In genomic region chr6:85653244-85653643, GRCm38 (mm10) we compare ENCODE assay signal across 13 mouse cellular contexts. TPM values are rescaled to one million over a fixed set of nuclear protein-coding genes. Genes with fewer than 3 reads are reported as not detected.
DNase-seq lines count a peak whose midpoint lies in the region; ATAC-seq and TF ChIP-seq lines count a peak whose summit lies in the region.
"Had no signal": no experiment of that assay in that cellular context is flagged by ENCODE, and none has a peak within 500 bp of the region (broad histone marks: within the 10 kb centered on the region; RNA-seq: fewer than 3 reads in every experiment).

No protein-coding gene starts in this region.

- ATAC-seq in CD4-positive, CD25-positive, alpha-beta regulatory T cell, adult 4 months, result no peak
- no peak for ATAC-seq in kidney, postnatal 0 days (replicated peaks; ENCODE audit: low FRiP score, low read depth)

- H3K4me3 ChIP-seq in kidney, postnatal 0 days (replicated peaks; ENCODE audit: low read depth, low read length), result no peak overlapping the region
- H3K4me3 ChIP-seq: embryonic facial prominence, embryonic 15.5 days; neural tube, embryonic 15.5 days had no signal

- TF ChIP-seq CTCF in kidney, postnatal 0 days (IDR thresholded peaks at IDR 0.05; ENCODE audit: low read depth), result peak; percentile 30; the same call in 1 of the 2 replicates

- no peak overlapping the region for H3K9ac ChIP-seq in kidney, postnatal 0 days (ENCODE audit: low read depth, low read length)
- H3K9ac ChIP-seq: embryonic facial prominence, embryonic 15.5 days; hindbrain, embryonic 14.5 days; neural tube, embryonic 15.5 days had no signal

- peak; percentile 56 for DNase-seq in CD4-positive, CD25-positive, alpha-beta regulatory T cell, adult 2 months (ENCODE audit: low read depth, low spot score)
- no peak for DNase-seq in kidney, postnatal 0 days (ENCODE audit: low spot score)
- no peak for DNase-seq in kidney, adult 18-20 months
- DNase-seq in 3T3-L1 (ENCODE audit: low read depth, low spot score), result peak; percentile 59
- DNase-seq in ZHBTc4 (ENCODE audit: low read depth, low spot score), result peak; percentile 28
- no peak for DNase-seq in ovary, adult 18-20 months (ENCODE audit: low spot score)
- DNase-seq in left cerebral cortex, postnatal 10 days (ENCODE audit: extremely low spot score in 1 of 2, low spot score in 2 of 2), result no peak
- DNase-seq: cerebellum, adult 11-12 months had no signal

- no peaks in the 10 kb centered on the region for H3K27me3 ChIP-seq in kidney, postnatal 0 days (ENCODE audit: insufficient read depth, low read length)
- H3K27me3 ChIP-seq: embryonic facial prominence, embryonic 15.5 days; neural tube, embryonic 15.5 days had no signal

- H3K27ac ChIP-seq in kidney, postnatal 0 days, result no peak overlapping the region
- H3K27ac ChIP-seq: embryonic facial prominence, embryonic 15.5 days; hindbrain, embryonic 14.5 days; neural tube, embryonic 15.5 days had no signal

- no peak overlapping the region for H3K4me2 ChIP-seq in kidney, postnatal 0 days (ENCODE audit: low read length)
- H3K4me2 ChIP-seq: embryonic facial prominence, embryonic 15.5 days; heart, embryonic 11.5 days; hindbrain, embryonic 14.5 days; neural tube, embryonic 15.5 days had no signal

- intact Hi-C loops in left cerebral cortex, postnatal 10 days (cut with DNase I), result no loop called here

- no peaks in the 10 kb centered on the region for H3K9me3 ChIP-seq in kidney, postnatal 0 days (replicated peaks; ENCODE audit: low read length)
- H3K9me3 ChIP-seq: embryonic facial prominence, embryonic 15.5 days; neural tube, embryonic 15.5 days had no signal

- no peaks in the 10 kb centered on the region for H3K4me1 ChIP-seq in kidney, postnatal 0 days (replicated peaks; ENCODE audit: insufficient read depth, low read length)
- H3K4me1 ChIP-seq: embryonic facial prominence, embryonic 15.5 days; neural tube, embryonic 15.5 days had no signal

- 92% methylated on average over 2 of the region's 2 CpGs for WGBS in kidney, postnatal 0 days

- no peaks in the 10 kb centered on the region for H3K36me3 ChIP-seq in kidney, postnatal 0 days (ENCODE audit: insufficient read depth, low read length)

RNA-seq across cellular contexts. Expression of gene Nat8f7, which starts 59.8 kb away (rescaled TPM):
- not detected for polyA plus RNA-seq in CD4-positive, CD25-positive, alpha-beta regulatory T cell, adult 4 months (2017; shearing (Covaris generic))
- polyA plus RNA-seq in kidney, postnatal 0 days (2015; fragmentation: Nextera tagmentation; extraction: Ambion mirVana), result 0.13 TPM in 1 of 2 replicates, not detected in the other
- total RNA-seq in left cerebral cortex, postnatal 10 days (2021), result 1 to 10 TPM in 1 of 2 experiments, under 1 TPM in 1; 0.47 to 1.0 TPM
- polyA plus RNA-seq: embryonic facial prominence, embryonic 15.5 days; heart, embryonic 11.5 days; neural tube, embryonic 15.5 days had no signal

Comparison
In these comparisons a context has a peak if more than half of its experiments do, and no peak if none do; other contexts are left out.
1. DNase-seq: peak in CD4-positive, CD25-positive, alpha-beta regulatory T cell, adult 2 months (single experiment), 3T3-L1 (single experiment) and ZHBTc4 (single experiment); none in kidney, postnatal 0 days (single experiment), kidney, adult 18-20 months (single experiment), ovary, adult 18-20 months (single experiment) and left cerebral cortex, postnatal 10 days (0 of 2).